Mouse (Mus musculus) forebrain, embryonic 14.5 days (tissue): Measurements from ENCODE around the gene Hsd11b2. TPM values are rescaled to one million over a fixed set of nuclear protein-coding genes. Genes with fewer than 3 reads are reported as not detected.
A peak's percentile ranks its signal among the peaks of the same experiment; 100 is the strongest.

ENCODE experiments used
- ATAC-seq: fragments of 200-750 bp; cut with Nextera tagmentation; 2 replicates; pipeline ENCODE4 v1.8.0; 2017; ENCODE audit warnings: mild to moderate bottlenecking, moderate library complexity
- DNase-seq: peaks from one replicate; pipeline ENCODE4 v3.0.0-alpha.2; 2015; ENCODE audit warnings: low spot score
- H3K27ac ChIP-seq: fragments of 300-500 bp; sonication (generic); 2 replicates; pipeline ENCODE4 v1.5.1; 2014; ENCODE audit warnings: low read depth, mild to moderate bottlenecking, control low read depth, low read length, moderate library complexity
- H3K27me3 ChIP-seq: fragments of 300-500 bp; sonication (generic); replicated peaks from 2 replicates; pipeline ENCODE4 v1.6.1; 2014; ENCODE audit warnings: low read length, control low read depth, mixed read lengths; ENCODE audit not compliant: control insufficient read depth, insufficient read depth
- H3K36me3 ChIP-seq: fragments of 300-500 bp; sonication (generic); 2 replicates; pipeline ENCODE4 v1.6.1; 2014; ENCODE audit warnings: low read length, control low read depth; ENCODE audit not compliant: control insufficient read depth, insufficient read depth
- H3K4me1 ChIP-seq: fragments of 300-500 bp; sonication (generic); 2 replicates; pipeline ENCODE4 v1.6.1; 2014; ENCODE audit warnings: antibody characterized with exemption, low read length, control low read depth; ENCODE audit not compliant: control insufficient read depth, insufficient read depth
- H3K4me2 ChIP-seq: fragments of 300-500 bp; sonication (generic); 2 replicates; pipeline ENCODE4 v1.6.1; 2014; ENCODE audit warnings: mild to moderate bottlenecking, control low read depth, low read length
- H3K4me3 ChIP-seq: fragments of 300-500 bp; sonication (generic); 2 replicates; pipeline ENCODE4 v1.5.1; 2014; ENCODE audit warnings: low read depth, low read length, control low read depth
- H3K9ac ChIP-seq: fragments of 300-500 bp; sonication (generic); 2 replicates; pipeline ENCODE4 v1.6.1; 2014; ENCODE audit warnings: mild to moderate bottlenecking, low read length, control low read depth, moderate library complexity
- H3K9me3 ChIP-seq: fragments of 300-500 bp; sonication (generic); replicated peaks from 2 replicates; pipeline ENCODE4 v1.6.1; 2016; ENCODE audit warnings: low read length, control low read depth, mixed read lengths; ENCODE audit not compliant: control insufficient read depth
- WGBS: fragments of 180-500 bp; shearing (Covaris S2); extraction: QIAGEN DNeasy Blood & Tissue Kit; methylation state at CpG from one replicate; pipeline ENCODE4 v1.1.7; 2014; 5-methylcytosine and 5-hydroxymethylcytosine counted together
- polyA plus RNA-seq: library from polyadenylated mRNA; unstranded; fragments of >200 nt; fragmentation: Nextera tagmentation; extraction: Ambion mirVana; gene quantifications from 2 replicates; pipeline ENCODE4 v1.2.1, GENCODE M21; 2014

Gene Hsd11b2
- 1.1 and 1.8 TPM in 2 replicates for polyA plus RNA-seq

GRCm38 (mm10) chr8:105518436-105519313, at the start of gene Hsd11b2:
Gene Hsd11b2 (plus strand): TSS chr8:105518755.
- Histone ChIP-seq H3K27ac (no peak within 1 kb of the TSS), H3K9ac (peak within 1 kb of the TSS; percentile 66), H3K36me3 (peaks cover 12% of the 10 kb centered on the region), H3K4me1 (peaks cover 11% of the 10 kb centered on the region), H3K27me3 (peaks cover 15% of the 10 kb centered on the region), H3K9me3 (no peaks in the 10 kb centered on the region), H3K4me3 (peak within 1 kb of the TSS; percentile 42), H3K4me2 (peak within 1 kb of the TSS; percentile 76)
- under 1% methylated on average over 64 of the region's 68 CpGs for WGBS
- DNase-seq (peak; percentile 65), ATAC-seq (peak; percentile 80)

- DNase-seq = peak; percentile 63
- Histone ChIP-seq H3K9ac (no peak overlapping the region), H3K27ac (peak overlapping the region; percentile 27; the same call in 1 of the 2 replicates), H3K9me3 (no peaks in the 10 kb centered on the region), H3K4me2 (peak overlapping the region; percentile 59; the same call in 1 of the 2 replicates), H3K4me1 (peaks cover 26% of the 10 kb centered on the region), H3K36me3 (no peaks in the 10 kb centered on the region), H3K4me3 (no peak overlapping the region), H3K27me3 (0 out of 2 replicates have a peak, but pooled peaks cover 4% of the 10 kb centered on the region)
- WGBS = 33% methylated on average over 6 of the region's 6 CpGs
- peak; percentile 22; the same call in 1 of the 2 replicates for ATAC-seq
Measured at GRCm38 (mm10) chr8:105469041-105469695, 49.4 kb upstream of the Hsd11b2 start.

DNA sequence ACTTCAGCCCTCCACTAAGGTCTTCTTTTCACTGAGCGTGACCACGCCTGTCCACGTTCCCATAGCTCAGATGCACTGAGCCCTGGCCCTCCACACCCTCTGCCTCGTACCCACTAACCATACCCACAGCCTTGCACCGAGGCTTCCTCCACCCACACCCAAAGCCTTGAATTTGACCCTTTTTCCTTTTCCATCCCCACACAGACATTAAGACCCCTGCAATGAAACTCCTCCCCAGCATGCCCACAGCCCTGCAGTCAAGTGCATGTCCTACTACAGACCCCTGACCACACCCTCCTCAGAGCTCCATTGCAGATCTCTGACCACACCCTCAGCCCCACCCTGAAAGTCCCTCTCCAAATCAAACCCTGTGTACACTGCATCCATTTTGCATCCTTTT, 48.7 kb upstream of the Hsd11b2 start:
- Histone ChIP-seq H3K27me3 (0 out of 2 replicates have a peak, but pooled peaks cover 4% of the 10 kb centered on the region), H3K4me1 (peaks cover 30% of the 10 kb centered on the region), H3K36me3 (no peaks in the 10 kb centered on the region), H3K9ac (no peak overlapping the region), H3K4me3 (no peak overlapping the region), H3K9me3 (no peaks in the 10 kb centered on the region), H3K4me2 (peak overlapping the region; percentile 59), H3K27ac (0 out of 2 replicates have a peak overlapping the region, but pooled peaks have one; percentile 27)
- ATAC-seq = no peak
- WGBS = 91% methylated on average over 5 of the region's 5 CpGs
- no peak for DNase-seq

DNA sequence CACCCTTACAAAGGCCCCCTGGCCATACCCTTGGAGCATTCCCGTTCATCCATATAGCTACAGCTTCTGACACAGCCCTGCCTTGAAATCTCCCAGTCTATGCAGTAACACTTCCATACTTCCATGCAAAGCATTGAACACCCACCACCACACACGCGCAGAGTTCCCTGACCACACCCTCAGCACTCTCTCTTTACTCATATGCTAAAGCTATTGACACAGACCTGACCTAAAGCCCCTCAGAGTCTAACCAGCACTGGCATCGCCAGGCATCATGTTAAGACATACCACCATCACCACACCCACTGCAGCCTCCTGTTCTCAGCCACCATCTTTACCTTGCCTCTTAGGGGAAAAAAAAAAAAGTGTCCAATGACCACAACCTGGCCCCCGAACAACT, 48.3 kb upstream of the Hsd11b2 start:
- ATAC-seq (no peak), DNase-seq (no peak)
- Histone ChIP-seq H3K4me3 (peak overlapping the region; percentile 31; the same call in 1 of the 2 replicates), H3K9ac (no peak overlapping the region; the same call in 1 of the 2 replicates), H3K27me3 (0 out of 2 replicates have a peak, but pooled peaks cover 4% of the 10 kb centered on the region), H3K9me3 (no peaks in the 10 kb centered on the region), H3K36me3 (no peaks in the 10 kb centered on the region), H3K27ac (no peak overlapping the region), H3K4me2 (peak overlapping the region; percentile 59), H3K4me1 (peaks cover 30% of the 10 kb centered on the region)
- WGBS = 81% methylated on average over 5 of the region's 5 CpGs

DNA sequence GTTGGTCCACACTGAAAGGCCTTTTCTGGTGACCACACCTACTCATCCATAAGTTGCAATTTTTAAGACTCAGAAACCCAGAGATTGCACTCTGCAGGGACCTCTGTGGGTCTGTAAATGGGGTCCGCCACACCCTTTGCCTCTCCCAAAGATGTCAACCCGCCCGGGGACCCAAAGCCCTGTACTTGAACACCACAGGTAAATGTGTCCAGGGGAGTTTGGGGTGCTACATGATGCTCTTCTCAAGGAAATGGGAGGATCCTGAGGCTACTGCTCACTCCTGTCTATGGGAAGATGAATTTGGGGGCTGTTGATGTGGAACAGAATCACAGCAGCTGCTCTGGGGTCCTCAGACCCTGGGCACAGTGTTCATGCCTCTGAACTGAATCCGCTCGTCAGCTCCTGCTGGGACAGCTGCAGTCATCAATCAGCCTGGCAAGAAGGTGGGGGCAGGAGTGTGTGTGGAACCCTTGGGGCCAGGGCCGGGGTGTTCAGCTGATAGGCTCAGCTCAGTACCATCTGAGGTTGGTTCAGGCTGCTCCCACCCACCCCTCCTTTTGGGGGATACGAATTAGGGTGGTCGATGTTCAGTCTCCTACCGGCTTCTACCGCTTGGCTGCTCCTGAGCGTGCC, 47.8 kb upstream of the Hsd11b2 start:
- Histone ChIP-seq H3K4me1 (peaks cover 30% of the 10 kb centered on the region), H3K9me3 (no peaks in the 10 kb centered on the region), H3K27me3 (0 out of 2 replicates have a peak, but pooled peaks cover 4% of the 10 kb centered on the region), H3K9ac (peak overlapping the region; percentile 61), H3K4me2 (peak overlapping the region; percentile 59), H3K36me3 (no peaks in the 10 kb centered on the region), H3K4me3 (peak overlapping the region; percentile 31), H3K27ac (peak overlapping the region; percentile 60)
- ATAC-seq (no peak; the same call in 1 of the 2 replicates), DNase-seq (no peak)
- WGBS = 21% methylated on average over 11 of the region's 11 CpGs

GRCm38 (mm10) chr8:105471314-105472015, 47.1 kb upstream of the Hsd11b2 start, which contains the start of gene Tppp3:
Gene Tppp3 (minus strand): TSS chr8:105471526.
- Histone ChIP-seq H3K9ac (peak within 1 kb of the TSS; percentile 61), H3K9me3 (no peaks in the 10 kb centered on the region), H3K4me1 (peaks cover 30% of the 10 kb centered on the region), H3K4me3 (peak within 1 kb of the TSS; percentile 31), H3K27ac (peak within 1 kb of the TSS; percentile 60), H3K36me3 (no peaks in the 10 kb centered on the region), H3K27me3 (0 out of 2 replicates have a peak, but pooled peaks cover 4% of the 10 kb centered on the region), H3K4me2 (peak within 1 kb of the TSS; percentile 59)
- ATAC-seq = peak; percentile 89
- WGBS = 5% methylated on average over 25 of the region's 25 CpGs
- DNase-seq = peak; percentile 90

DNA sequence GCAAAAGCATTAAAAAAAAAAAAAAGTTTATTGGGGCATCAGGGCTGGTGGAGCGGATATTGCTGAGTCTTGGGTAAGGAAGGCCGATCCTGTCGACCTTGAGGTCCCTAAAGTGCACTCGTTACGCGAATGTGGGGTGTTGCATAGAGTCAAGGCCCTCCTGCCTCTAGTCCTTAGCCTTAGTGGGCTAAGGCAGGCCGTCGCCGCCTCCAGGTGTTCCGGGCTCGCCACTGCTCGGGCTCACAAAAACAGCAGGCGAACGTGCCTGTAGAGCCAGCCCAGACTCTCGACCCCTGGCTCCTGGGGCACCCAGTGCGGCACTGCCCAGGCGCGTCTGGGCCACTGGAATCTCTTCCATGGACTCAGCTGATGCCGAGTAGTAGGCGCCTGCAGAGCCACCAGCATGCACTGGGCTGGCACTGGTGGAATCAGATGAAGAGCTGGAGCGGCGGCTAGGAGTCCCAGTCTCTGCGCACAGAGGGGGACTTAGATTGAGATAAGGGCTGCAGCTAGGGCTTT, 46.1 kb upstream of the Hsd11b2 start:
- Histone ChIP-seq H3K27me3 (0 out of 2 replicates have a peak, but pooled peaks cover 4% of the 10 kb centered on the region), H3K36me3 (no peaks in the 10 kb centered on the region), H3K9ac (no peak overlapping the region), H3K4me1 (peaks cover 30% of the 10 kb centered on the region), H3K4me2 (no peak overlapping the region), H3K27ac (no peak overlapping the region), H3K4me3 (no peak overlapping the region), H3K9me3 (no peaks in the 10 kb centered on the region)
- no peak for DNase-seq
- WGBS = 25% methylated on average over 23 of the region's 23 CpGs
- no peak for ATAC-seq

- Histone ChIP-seq H3K36me3 (no peaks in the 10 kb centered on the region), H3K4me3 (no peak overlapping the region), H3K27me3 (0 out of 2 replicates have a peak, but pooled peaks cover 4% of the 10 kb centered on the region), H3K4me2 (no peak overlapping the region), H3K9ac (no peak overlapping the region), H3K4me1 (peaks cover 30% of the 10 kb centered on the region), H3K9me3 (no peaks in the 10 kb centered on the region), H3K27ac (no peak overlapping the region)
- no peak for DNase-seq
- 53% methylated on average over 9 of the region's 9 CpGs for WGBS
- ATAC-seq = no peak
Measured at GRCm38 (mm10) chr8:105472983-105473382, 45.6 kb upstream of the Hsd11b2 start.
